Mouse (Mus musculus): ENCODE data around the gene Uroc1. TPM values are rescaled to one million over a fixed set of nuclear protein-coding genes. Genes with fewer than 3 reads are reported as not detected.

Gene Uroc1
- total and polyA plus RNA-seq, 3 experiments: not detected

GRCm38 (mm10) chr6:90368976-90369724 is 36.1 kb downstream of the Uroc1 start, which contains the start of gene Zxdc:
TSS of gene Zxdc (plus strand) at chr6:90369492.
- Histone ChIP-seq H3K27ac (ENCODE audit: insufficient read depth, low read depth) (no peak within 1 kb of the TSS), H3K27me3 (replicated peaks) (peaks cover 1% of the 10 kb centered on the region), H3K9me3 (replicated peaks; ENCODE audit: low read length) (no peaks in the 10 kb centered on the region), H3K79me2 (replicated peaks; ENCODE audit: control insufficient read depth, extremely low read depth, insufficient read depth, poor library complexity, severe bottlenecking) (peaks cover 7% of the 10 kb centered on the region; the same call in 1 of the 2 replicates), H3K4me1 (ENCODE audit: control insufficient read depth in 1 of 2, insufficient read depth in 2 of 2) (peaks cover 3 to 26% of the 10 kb centered on the region in 2 experiments; a peak in 2 of 4 replicates), H3K9ac (ENCODE audit: insufficient read depth, low read depth) (peak within 1 kb of the TSS; percentile 67), H3K36me3 (replicated peaks in 1 of 2; ENCODE audit: control insufficient read depth in 1 of 2, insufficient read depth in 1 of 2, low read length in 1 of 2) (peaks cover 16 to 25% of the 10 kb centered on the region in 2 experiments), H3K4me2 (ENCODE audit: insufficient read depth, low read depth, poor library complexity, severe bottlenecking) (peak within 1 kb of the TSS; percentile 76), H3K4me3 (replicated peaks in 1 of 3; ENCODE audit: low read depth in 2 of 3, low read length in 2 of 3, poor library complexity in 1 of 3) (peak within 1 kb of the TSS; percentile 67 to 91 (median 77))
- peak; percentile 96 for DNase-seq (ENCODE audit: extremely low read depth)
- dilution Hi-C loops (cut with MboI; ENCODE audit: extremely low pct_ligation_motif_present, extremely low pct_unique_long_range_greater_than_20kb, low sequenced_read_pairs) (no loop called here), in situ Hi-C loops (cut with MboI; ENCODE audit: low pct_ligation_motif_present, low pct_unique_long_range_greater_than_20kb, low sequenced_read_pairs) (no loop called here)
- TF ChIP-seq ZC3H11A (IDR thresholded peaks at IDR 0.05; ENCODE audit: low read depth, low read length) (no peak), NRF1 (IDR thresholded peaks at IDR 0.05; ENCODE audit: low read depth, low read length) (peak; percentile 99), MEF2A (IDR thresholded peaks at IDR 0.05; ENCODE audit: borderline replicate concordance, low read depth, low read length) (no peak), JUND (conservative IDR thresholded peaks at IDR 0.05; ENCODE audit: low read depth, low read length) (no peak), JUN (IDR thresholded peaks at IDR 0.05; ENCODE audit: insufficient read depth, low read depth, low read length) (no peak), BHLHE40 (IDR thresholded peaks at IDR 0.05; ENCODE audit: low read depth, low read length) (peak; percentile 42), SMC3 (IDR thresholded peaks at IDR 0.05; ENCODE audit: low read depth, low read length) (no peak), MAFK (IDR thresholded peaks at IDR 0.05; ENCODE audit: insufficient replicate concordance, low read length) (no peak), MAX (IDR thresholded peaks at IDR 0.05; ENCODE audit: low read length) (peak; percentile 64), TCF12 (IDR thresholded peaks at IDR 0.05; ENCODE audit: low read depth, low read length) (peak; percentile 74), ELF1 (IDR thresholded peaks at IDR 0.05; ENCODE audit: low read depth, low read length) (peak; percentile 72), CHD2 (IDR thresholded peaks at IDR 0.05; ENCODE audit: low read length) (no peak; the same call in 1 of the 2 replicates), RAD21 (IDR thresholded peaks at IDR 0.05; ENCODE audit: low read depth, low read length) (no peak), MAZ (IDR thresholded peaks at IDR 0.05; ENCODE audit: low read depth, low read length) (no peak), E2F4 (IDR thresholded peaks at IDR 0.05; ENCODE audit: insufficient replicate concordance, low read depth, low read length) (no peak), SIN3A (IDR thresholded peaks at IDR 0.05; ENCODE audit: low read length) (peak; percentile 81; the same call in 1 of the 2 replicates), ETS1 (conservative IDR thresholded peaks at IDR 0.05; ENCODE audit: low read depth, low read length) (no peak), IRF4 (IDR thresholded peaks at IDR 0.05; ENCODE audit: low read depth, low read length) (0 out of 2 replicates have a peak, but pooled peaks have one; percentile 24), GABPA (IDR thresholded peaks at IDR 0.05; ENCODE audit: insufficient replicate concordance, low read depth, low read length) (no peak), USF2 (conservative IDR thresholded peaks at IDR 0.05; ENCODE audit: low read depth, low read length) (no peak), HCFC1 (IDR thresholded peaks at IDR 0.05; ENCODE audit: low read depth, low read length) (peak; percentile 69), UBTF (IDR thresholded peaks at IDR 0.05; ENCODE audit: low read depth, low read length) (no peak), CTCF (conservative IDR thresholded peaks at IDR 0.05 in 1 of 2, IDR thresholded peaks at IDR 0.05 in 1 of 2; ENCODE audit: low read depth in 2 of 2, low read length in 2 of 2) (no peak), KAT2A (IDR thresholded peaks at IDR 0.05; ENCODE audit: insufficient replicate concordance, low read length) (0 out of 2 replicates have a peak, but pooled peaks have one; percentile 51), PAX5 (IDR thresholded peaks at IDR 0.05; ENCODE audit: low read length) (no peak), TBP (conservative IDR thresholded peaks at IDR 0.05; ENCODE audit: low read depth, low read length) (0 out of 2 replicates have a peak, but pooled peaks have one; percentile 62), CHD1 (IDR thresholded peaks at IDR 0.05; ENCODE audit: low read depth, low read length) (no peak), MXI1 (IDR thresholded peaks at IDR 0.05; ENCODE audit: low read depth, low read length) (no peak), NELFE (IDR thresholded peaks at IDR 0.05; ENCODE audit: low read depth, low read length) (peak; percentile 59), MYC (IDR thresholded peaks at IDR 0.05; ENCODE audit: low read depth, low read length) (no peak), RCOR1 (conservative IDR thresholded peaks at IDR 0.05; ENCODE audit: low read depth, low read length) (no peak), USF1 (IDR thresholded peaks at IDR 0.05; ENCODE audit: low read depth, low read length) (peak; percentile 63), ZMIZ1 (IDR thresholded peaks at IDR 0.05; ENCODE audit: low read depth, low read length) (no peak), ZNF384 (IDR thresholded peaks at IDR 0.05; ENCODE audit: low read depth, low read length) (no peak), POLR2AphosphoS2 (IDR thresholded peaks at IDR 0.05; ENCODE audit: low read depth, low read length) (no peak), ZKSCAN1 (IDR thresholded peaks at IDR 0.05; ENCODE audit: borderline replicate concordance, low read depth, low read length) (no peak), EP300 (IDR thresholded peaks at IDR 0.05; ENCODE audit: low read length) (no peak), POLR2A (IDR thresholded peaks at IDR 0.05; ENCODE audit: low read depth, low read length) (peak; percentile 80)
